Mouse (Mus musculus) limb, embryonic 12.5 days (tissue): Measurements from ENCODE around the gene Prkab2. TPM values are rescaled to one million over a fixed set of nuclear protein-coding genes. Genes with fewer than 3 reads are reported as not detected.

Experiments used
- ATAC-seq: fragments of 200-750 bp; cut with Nextera tagmentation; 2 replicates; pipeline ENCODE4 v1.8.0; 2017; ENCODE audit warnings: low read depth, moderate TSS enrichment; ENCODE audit not compliant: insufficient number of reproducible peaks, insufficient read depth, low FRiP score, low TSS enrichment
- H3K27ac ChIP-seq: fragments of 300-500 bp; sonication (generic); 2 replicates; pipeline ENCODE4 v1.5.1; 2016; ENCODE audit warnings: mild to moderate bottlenecking, moderate library complexity
- H3K27me3 ChIP-seq: fragments of 300-500 bp; sonication (generic); 2 replicates; pipeline ENCODE4 v1.6.1; 2016; ENCODE audit warnings: mild to moderate bottlenecking, moderate library complexity
- H3K36me3 ChIP-seq: fragments of 300-500 bp; sonication (generic); 2 replicates; pipeline ENCODE4 v1.6.1; 2016; ENCODE audit warnings: mild to moderate bottlenecking, moderate library complexity
- H3K4me1 ChIP-seq: fragments of 300-500 bp; sonication (generic); replicated peaks from 2 replicates; pipeline ENCODE4 v1.6.1; 2016
- H3K4me2 ChIP-seq: fragments of 300-500 bp; sonication (generic); 2 replicates; pipeline ENCODE4 v1.6.1; 2016; ENCODE audit warnings: mild to moderate bottlenecking, moderate library complexity
- H3K4me3 ChIP-seq: fragments of 300-500 bp; sonication (generic); replicated peaks from 2 replicates; pipeline ENCODE4 v1.5.1; 2016; ENCODE audit warnings: mild to moderate bottlenecking
- H3K9ac ChIP-seq: fragments of 300-500 bp; sonication (generic); replicated peaks from 2 replicates; pipeline ENCODE4 v1.6.1; 2016; ENCODE audit warnings: mild to moderate bottlenecking, moderate library complexity
- H3K9me3 ChIP-seq: fragments of 300-500 bp; sonication (generic); 2 replicates; pipeline ENCODE4 v1.6.1; 2016; ENCODE audit warnings: mild to moderate bottlenecking, moderate library complexity
- WGBS: fragments of 180-500 bp; shearing (Covaris S2); methylation state at CpG from one replicate; pipeline ENCODE4 v1.1.7; 2016; 5-methylcytosine and 5-hydroxymethylcytosine counted together
- polyA plus RNA-seq: library from polyadenylated mRNA; unstranded; fragments of >200 nt; fragmentation: Nextera tagmentation; extraction: Ambion mirVana; gene quantifications from 2 replicates; pipeline ENCODE4 v1.2.1, GENCODE M21; 2016

Prkab2 gene
- polyA plus RNA-seq, 1 experiment from 2014 or later: 6.2 TPM

- no peak overlapping the region for H3K4me2 ChIP-seq
- no peak overlapping the region for H3K27ac ChIP-seq
- no peaks in the 10 kb centered on the region; the same call in 1 of the 2 replicates for H3K4me1 ChIP-seq
- no peak overlapping the region for H3K9ac ChIP-seq
- H3K27me3 ChIP-seq: peaks cover 14% of the 10 kb centered on the region; the same call in 1 of the 2 replicates
- no peak for ATAC-seq
- WGBS: 98% methylated on average over 3 of the region's 3 CpGs
- H3K9me3 ChIP-seq: no peaks in the 10 kb centered on the region
- no peak overlapping the region for H3K4me3 ChIP-seq
- peaks cover 7% of the 10 kb centered on the region for H3K36me3 ChIP-seq
Observed at GRCm38 (mm10) chr3:97676126-97676525, 18.1 kb downstream of the Prkab2 start.

GRCm38 (mm10) chr3:97678416-97678815, 20.4 kb downstream of the Prkab2 start:
- Histone ChIP-seq H3K4me2 (no peak overlapping the region), H3K36me3 (no peaks in the 10 kb centered on the region), H3K9ac (no peak overlapping the region), H3K4me1 (peaks cover 8% of the 10 kb centered on the region), H3K27me3 (peaks cover 29% of the 10 kb centered on the region), H3K4me3 (no peak overlapping the region), H3K9me3 (no peaks in the 10 kb centered on the region), H3K27ac (no peak overlapping the region)
- 90% methylated on average over 3 of the region's 3 CpGs for WGBS
- ATAC-seq: no peak

DNA sequence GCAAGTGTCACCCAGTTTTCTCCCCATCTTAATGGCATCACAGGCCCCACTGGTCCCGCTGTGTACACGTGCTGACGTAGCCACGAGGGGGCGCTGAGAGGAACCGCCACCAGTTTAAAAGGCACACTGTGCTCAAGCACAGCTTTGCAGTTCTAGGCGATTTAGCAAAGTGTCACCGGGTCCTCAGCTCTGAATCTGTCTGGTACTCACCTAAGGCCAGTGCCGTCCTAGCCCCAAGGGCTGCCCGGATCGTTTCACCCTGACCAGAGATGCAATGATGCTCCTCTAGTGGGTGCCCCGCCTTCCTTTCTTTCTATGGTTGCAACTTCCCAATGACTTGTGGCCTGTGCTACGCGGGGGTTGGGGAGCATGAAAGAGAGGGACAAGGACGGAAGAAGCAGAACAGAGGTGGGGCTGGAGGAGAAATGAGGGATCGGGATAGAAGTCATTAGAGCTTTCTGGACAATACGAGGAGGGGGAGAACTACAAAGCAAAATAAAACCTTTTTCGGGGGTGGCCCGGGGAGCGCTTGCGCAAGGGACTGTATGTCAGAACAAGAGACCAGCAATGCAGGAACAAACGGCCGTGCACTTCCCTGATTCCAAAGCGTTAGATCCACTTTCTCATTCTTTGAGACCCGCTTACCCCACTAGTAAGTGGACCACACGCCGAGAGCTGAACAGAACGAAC, 22.8 kb downstream of the Prkab2 start:
- H3K27me3 ChIP-seq: peaks cover 46% of the 10 kb centered on the region
- H3K4me3 ChIP-seq: peak overlapping the region; percentile 40
- H3K36me3 ChIP-seq: no peaks in the 10 kb centered on the region
- WGBS: 1% methylated on average over 28 of the region's 28 CpGs
- H3K4me1 ChIP-seq: peaks cover 19% of the 10 kb centered on the region
- H3K9ac ChIP-seq: peak overlapping the region; percentile 60
- peak; percentile 57; the same call in 1 of the 2 replicates for ATAC-seq
- H3K4me2 ChIP-seq: peak overlapping the region; percentile 69
- H3K9me3 ChIP-seq: no peaks in the 10 kb centered on the region
- H3K27ac ChIP-seq: no peak overlapping the region

GRCm38 (mm10) chr3:97681321-97682158, 23.5 kb downstream of the Prkab2 start:
- H3K9ac ChIP-seq: peak overlapping the region; percentile 60
- H3K36me3 ChIP-seq: no peaks in the 10 kb centered on the region
- peak overlapping the region; percentile 40 for H3K4me3 ChIP-seq
- no peak overlapping the region for H3K27ac ChIP-seq
- WGBS: 1% methylated on average over 33 of the region's 33 CpGs
- no peaks in the 10 kb centered on the region for H3K9me3 ChIP-seq
- peaks cover 19% of the 10 kb centered on the region for H3K4me1 ChIP-seq
- peak overlapping the region; percentile 69 for H3K4me2 ChIP-seq
- 0 out of 2 replicates have a peak, but pooled peaks have one; percentile 27 for ATAC-seq
- peaks cover 50% of the 10 kb centered on the region for H3K27me3 ChIP-seq

- Histone ChIP-seq H3K9ac (no peak overlapping the region; the same call in 1 of the 2 replicates), H3K27me3 (peaks cover 52% of the 10 kb centered on the region), H3K27ac (no peak overlapping the region), H3K9me3 (no peaks in the 10 kb centered on the region), H3K36me3 (no peaks in the 10 kb centered on the region), H3K4me3 (peak overlapping the region; percentile 40), H3K4me2 (peak overlapping the region; percentile 69), H3K4me1 (peaks cover 19% of the 10 kb centered on the region)
- 2% methylated on average over 11 of the region's 11 CpGs for whole genome bisulfite sequencing
- no peak for ATAC-seq
Observed at GRCm38 (mm10) chr3:97682159-97682502, 24.1 kb downstream of the Prkab2 start.

- WGBS: 17% methylated on average over 5 of the region's 5 CpGs
- H3K4me1 ChIP-seq: peaks cover 19% of the 10 kb centered on the region
- no peak overlapping the region for H3K9ac ChIP-seq
- no peak overlapping the region for H3K27ac ChIP-seq
- peak overlapping the region; percentile 40; the same call in 1 of the 2 replicates for H3K4me3 ChIP-seq
- no peaks in the 10 kb centered on the region for H3K36me3 ChIP-seq
- H3K4me2 ChIP-seq: peak overlapping the region; percentile 69
- ATAC-seq: no peak
- peaks cover 52% of the 10 kb centered on the region for H3K27me3 ChIP-seq
- H3K9me3 ChIP-seq: no peaks in the 10 kb centered on the region
Observed at GRCm38 (mm10) chr3:97682576-97682975, 24.6 kb downstream of the Prkab2 start.

- H3K4me1 ChIP-seq: peaks cover 19% of the 10 kb centered on the region
- H3K4me2 ChIP-seq: peak overlapping the region; percentile 33
- no peak for ATAC-seq
- no peak overlapping the region for H3K4me3 ChIP-seq
- no peak overlapping the region for H3K9ac ChIP-seq
- H3K36me3 ChIP-seq: no peaks in the 10 kb centered on the region
- whole genome bisulfite sequencing: 8% methylated on average over 16 of the region's 16 CpGs
- no peak overlapping the region for H3K27ac ChIP-seq
- no peaks in the 10 kb centered on the region for H3K9me3 ChIP-seq
- H3K27me3 ChIP-seq: peaks cover 52% of the 10 kb centered on the region
Observed at GRCm38 (mm10) chr3:97683560-97684195, 25.7 kb downstream of the Prkab2 start.

DNA sequence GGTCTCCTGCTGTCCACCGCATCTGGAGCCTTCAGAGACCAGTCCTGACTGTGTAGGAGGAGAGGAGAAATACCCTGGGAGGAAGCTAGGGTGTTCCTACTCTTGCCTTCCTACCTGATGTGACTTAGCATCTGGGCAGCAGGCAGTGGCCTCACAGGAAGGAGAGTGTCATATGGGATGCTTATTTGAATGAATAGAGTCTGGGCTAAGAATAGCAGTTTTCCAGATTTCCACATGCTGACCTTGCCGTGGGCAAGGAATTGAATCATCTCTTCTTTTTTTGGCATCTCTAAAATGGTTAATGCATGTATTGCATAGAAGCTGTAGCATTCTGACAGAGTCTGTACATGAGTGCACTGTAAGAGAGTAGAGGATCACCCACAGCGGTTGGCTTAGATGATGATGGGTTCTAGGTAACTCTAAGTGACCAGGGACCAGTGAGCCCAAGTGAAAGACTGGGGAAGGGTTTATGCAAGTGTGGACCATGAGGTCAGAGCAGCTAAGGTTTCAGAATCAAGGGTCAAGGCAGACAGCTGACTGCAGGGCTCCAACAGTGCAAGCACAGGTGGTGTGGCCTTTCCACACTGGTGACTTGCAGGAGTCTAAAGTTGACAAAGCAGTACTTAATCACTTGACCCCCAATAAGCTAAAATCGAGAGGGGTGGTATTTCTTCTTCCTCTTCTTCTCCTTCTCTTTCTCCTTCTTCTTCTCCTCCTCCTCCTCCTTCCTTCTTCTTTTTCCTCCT, 28.6 kb downstream of the Prkab2 start:
- ATAC-seq: no peak
- Histone ChIP-seq H3K9me3 (no peaks in the 10 kb centered on the region), H3K4me2 (no peak overlapping the region), H3K36me3 (no peaks in the 10 kb centered on the region), H3K4me1 (peaks cover 27% of the 10 kb centered on the region), H3K27ac (no peak overlapping the region), H3K27me3 (peaks cover 34% of the 10 kb centered on the region), H3K9ac (no peak overlapping the region), H3K4me3 (no peak overlapping the region)
- 85% methylated on average over 4 of the region's 4 CpGs for WGBS

DNA sequence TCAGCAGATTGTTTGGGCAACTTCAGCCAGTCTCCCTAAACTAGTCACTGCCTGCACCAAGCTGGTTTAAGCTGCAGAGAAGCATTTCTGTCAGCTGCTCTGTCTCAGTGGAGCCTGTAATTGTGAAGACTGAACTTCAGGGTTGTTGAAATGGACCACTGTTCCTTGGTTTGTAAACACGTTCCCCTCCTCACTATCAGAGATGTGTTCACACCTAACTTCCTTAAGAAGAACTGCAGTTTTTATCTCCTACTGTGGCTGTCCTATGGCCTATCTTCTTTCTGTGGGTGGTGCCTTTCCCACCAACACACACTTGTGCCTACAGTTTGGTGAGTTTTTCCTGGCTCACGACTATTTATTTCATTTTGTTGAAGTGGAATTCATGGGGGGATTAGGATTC, 31.3 kb downstream of the Prkab2 start:
- H3K4me1 ChIP-seq: peaks cover 11% of the 10 kb centered on the region
- H3K36me3 ChIP-seq: no peaks in the 10 kb centered on the region
- H3K4me3 ChIP-seq: no peak overlapping the region
- WGBS: 66% methylated on average over 2 of the region's 2 CpGs
- H3K27ac ChIP-seq: no peak overlapping the region
- ATAC-seq: no peak
- no peaks in the 10 kb centered on the region for H3K9me3 ChIP-seq
- H3K27me3 ChIP-seq: peaks cover 15% of the 10 kb centered on the region
- no peak overlapping the region for H3K4me2 ChIP-seq
- H3K9ac ChIP-seq: no peak overlapping the region

DNA sequence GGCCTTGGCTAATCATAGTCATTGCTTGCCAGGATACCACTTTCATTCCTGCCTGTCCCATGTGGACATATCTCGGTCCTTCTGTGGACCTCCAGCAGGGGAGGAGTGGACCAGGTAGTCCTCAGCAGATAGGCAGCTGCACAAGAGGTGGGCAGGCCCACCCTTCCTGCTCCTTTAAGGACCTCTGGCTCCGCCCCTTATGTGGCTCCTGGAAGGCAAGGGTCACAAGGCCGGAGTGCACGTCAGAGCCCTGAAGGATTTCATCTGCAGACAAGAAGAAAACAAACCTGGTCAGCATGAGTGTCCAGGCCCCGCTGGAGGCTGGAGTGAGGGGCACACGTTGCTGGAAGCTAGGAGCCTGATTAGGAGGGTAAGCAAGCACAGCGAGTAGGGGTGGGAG, 32.6 kb downstream of the Prkab2 start:
- Histone ChIP-seq H3K36me3 (no peaks in the 10 kb centered on the region), H3K4me3 (no peak overlapping the region), H3K9me3 (no peaks in the 10 kb centered on the region), H3K9ac (no peak overlapping the region), H3K27me3 (peaks cover 6% of the 10 kb centered on the region; the same call in 1 of the 2 replicates), H3K4me1 (peaks cover 10% of the 10 kb centered on the region), H3K27ac (no peak overlapping the region), H3K4me2 (no peak overlapping the region)
- 52% methylated on average over 7 of the region's 7 CpGs for WGBS
- ATAC-seq: no peak
